16 mouse cellular contexts compared by ENCODE assay signal in genomic region chr11:57401610-57402009, GRCm38 (mm10).
"Had no signal": no experiment of that assay in that cellular context is flagged by ENCODE, and none has a peak within 500 bp of the region (broad histone marks: within the 10 kb centered on the region; RNA-seq: fewer than 3 reads in every experiment).

No protein-coding gene starts in this region.

- H3K27me3 ChIP-seq: kidney, embryonic 15.5 days; liver, embryonic 13.5 days had no signal

- H3K36me3 ChIP-seq: kidney, embryonic 15.5 days; liver, embryonic 13.5 days had no signal

- H3K4me2 ChIP-seq: kidney, embryonic 15.5 days; liver, embryonic 13.5 days had no signal

- H3K4me3 ChIP-seq: kidney, embryonic 15.5 days; left cerebral cortex, adult 2 months; liver, embryonic 13.5 days had no signal

- H3K27ac ChIP-seq: kidney, embryonic 15.5 days; left cerebral cortex, adult 2 months; liver, embryonic 13.5 days; macrophage; stomach, postnatal 0 days had no signal

- H3K9ac ChIP-seq: kidney, embryonic 15.5 days; liver, embryonic 13.5 days had no signal

- H3K4me1 ChIP-seq: kidney, embryonic 15.5 days; liver, embryonic 13.5 days had no signal

- H3K9me3 ChIP-seq: kidney, embryonic 15.5 days; liver, embryonic 13.5 days had no signal

- DNase-seq: kidney, adult 11 months; kidney, adult 8-10 months; kidney, postnatal 10 days; kidney, postnatal 36 days; liver, embryonic 13.5 days; lung, adult 2 months; lung, postnatal 14 days; midbrain, embryonic 14.5 days; right cerebral cortex, adult 18-20 months; right cerebral cortex, postnatal 14 days; right cerebral cortex, postnatal 4 days; thymus, postnatal 25 days had no signal
